In the genomic region with DNA sequence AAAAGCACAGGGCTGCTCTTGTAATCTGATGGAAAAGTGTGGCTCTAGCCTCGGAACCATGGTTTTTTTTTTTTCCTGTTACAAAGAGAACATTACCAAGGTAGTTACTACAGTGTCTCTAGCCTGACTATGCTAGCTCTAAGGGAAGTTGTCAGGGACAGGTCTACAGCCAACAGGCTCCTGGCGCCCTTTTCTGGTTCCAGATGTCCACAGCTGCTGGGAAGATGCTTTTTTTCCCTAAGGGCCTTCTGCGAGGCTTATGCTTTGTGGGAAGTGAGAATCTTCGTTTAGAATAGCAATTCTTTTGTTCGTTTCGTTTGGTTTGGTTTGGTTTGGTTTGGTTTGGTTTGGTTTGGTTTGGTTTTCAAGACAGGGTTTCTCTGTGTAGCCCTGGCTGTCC, we compare ENCODE assay signal across 36 mouse cellular contexts. TPM values are rescaled to one million over a fixed set of nuclear protein-coding genes. Genes with fewer than 3 reads are reported as not detected.
A peak's percentile ranks its signal among the peaks of the same experiment; 100 is the strongest.
DNase-seq lines count a peak whose midpoint lies in the region; ATAC-seq and TF ChIP-seq lines count a peak whose summit lies in the region.
"Had no signal": no experiment of that assay in that cellular context is flagged by ENCODE, and none has a peak within 500 bp of the region (broad histone marks: within the 10 kb centered on the region; RNA-seq: fewer than 3 reads in every experiment).

No protein-coding gene starts in this region.

- no peak overlapping the region for H3K27ac ChIP-seq in heart, embryonic 12.5 days (ENCODE audit: poor library complexity, severe bottlenecking)
- H3K27ac ChIP-seq: embryonic facial prominence, embryonic 12.5 days; hindbrain, embryonic 10.5 days; hindbrain, embryonic 15.5 days; kidney, postnatal 0 days; liver, embryonic 12.5 days; midbrain, embryonic 10.5 days; midbrain, embryonic 15.5 days; neural tube, embryonic 15.5 days; stomach, embryonic 15.5 days had no signal

- no peaks in the 10 kb centered on the region for H3K9me3 ChIP-seq in heart, embryonic 12.5 days (replicated peaks)
- H3K9me3 ChIP-seq: embryonic facial prominence, embryonic 12.5 days; hindbrain, embryonic 10.5 days; hindbrain, embryonic 15.5 days; liver, embryonic 12.5 days; midbrain, embryonic 10.5 days; midbrain, embryonic 15.5 days; neural tube, embryonic 15.5 days; stomach, embryonic 15.5 days had no signal

- H3K36me3 ChIP-seq in heart, embryonic 12.5 days, result no peaks in the 10 kb centered on the region
- H3K36me3 ChIP-seq: embryonic facial prominence, embryonic 12.5 days; hindbrain, embryonic 10.5 days; hindbrain, embryonic 15.5 days; midbrain, embryonic 10.5 days; midbrain, embryonic 15.5 days; neural tube, embryonic 15.5 days; stomach, embryonic 15.5 days had no signal

- no peak overlapping the region for H3K9ac ChIP-seq in heart, embryonic 12.5 days
- H3K9ac ChIP-seq: embryonic facial prominence, embryonic 12.5 days; hindbrain, embryonic 15.5 days; liver, embryonic 12.5 days; liver, postnatal 0 days; midbrain, embryonic 15.5 days; neural tube, embryonic 15.5 days; stomach, embryonic 15.5 days had no signal

- no peak overlapping the region for H3K4me2 ChIP-seq in heart, embryonic 12.5 days
- H3K4me2 ChIP-seq: embryonic facial prominence, embryonic 12.5 days; hindbrain, embryonic 15.5 days; liver, embryonic 12.5 days; midbrain, embryonic 15.5 days; neural tube, embryonic 15.5 days; stomach, embryonic 15.5 days had no signal

- intact Hi-C loops in heart, postnatal 14 days (cut with DNase I), result no loop called here

- peak; percentile 78 for DNase-seq in heart, adult 18-20 months
- DNase-seq in lung, postnatal 10 days, result peak; percentile 35
- no peak for DNase-seq in lung, adult 2 months
- DNase-seq in heart, postnatal 14 days, result peak; percentile 70 to 77
- peak; percentile 49 for DNase-seq in testis, postnatal 14 days (ENCODE audit: low spot score)
- DNase-seq in adrenal gland, postnatal 10 days, result no peak
- DNase-seq: adrenal gland, postnatal 14 days; cerebellum, adult 11-12 months; cerebellum, adult 9-11 months; embryo, embryonic 11 days; gastrocnemius, postnatal 36 days; kidney, adult 2 months; left cerebral cortex, postnatal 4 days; liver, postnatal 0 days; retina, postnatal 1 day; right cerebral cortex, postnatal 14 days; thymus, adult 18-20 months; thymus, postnatal 25 days had no signal

- no peak for TF ChIP-seq CTCF in lung, adult 2 months (IDR thresholded peaks at IDR 0.05; ENCODE audit: insufficient read depth, low read length)

- WGBS in heart, embryonic 12.5 days, result 76% methylated on average over 6 of the region's 6 CpGs
- 65% methylated on average over 6 of the region's 6 CpGs for WGBS in lung, adult 2 months

- H3K4me3 ChIP-seq in heart, embryonic 12.5 days, result no peak overlapping the region
- H3K4me3 ChIP-seq in lung, adult 2 months (replicated peaks; ENCODE audit: extremely low read depth, low read depth, low read length), result no peak overlapping the region
- H3K4me3 ChIP-seq: embryonic facial prominence, embryonic 12.5 days; hindbrain, embryonic 10.5 days; hindbrain, embryonic 15.5 days; liver, embryonic 12.5 days; midbrain, embryonic 10.5 days; midbrain, embryonic 15.5 days; neural tube, embryonic 15.5 days; stomach, embryonic 15.5 days had no signal

- ATAC-seq in heart, embryonic 12.5 days (ENCODE audit: insufficient number of reproducible peaks, low FRiP score), result no peak
- ATAC-seq: forebrain, embryonic 14.5 days; inflammation-experienced regulatory T-cells, adult 6 months; liver, embryonic 12.5 days; liver, postnatal 0 days; lung, postnatal 0 days; midbrain, embryonic 15.5 days; Patski had no signal

- no peak for TF ChIP-seq POLR2A in lung, adult 2 months (IDR thresholded peaks at IDR 0.05; ENCODE audit: borderline replicate concordance, extremely low read depth, low read depth, low read length)

- H3K27me3 ChIP-seq in heart, embryonic 12.5 days (replicated peaks), result peaks cover 9% of the 10 kb centered on the region; the same call in 1 of the 2 replicates
- H3K27me3 ChIP-seq: embryonic facial prominence, embryonic 12.5 days; hindbrain, embryonic 15.5 days; midbrain, embryonic 15.5 days; neural tube, embryonic 15.5 days; stomach, embryonic 15.5 days had no signal

- H3K4me1 ChIP-seq in heart, embryonic 12.5 days (replicated peaks), result no peaks in the 10 kb centered on the region; the same call in 1 of the 2 replicates
- H3K4me1 ChIP-seq in lung, adult 2 months (ENCODE audit: control insufficient read depth, insufficient read depth, low read length), result no peaks in the 10 kb centered on the region
- H3K4me1 ChIP-seq: embryonic facial prominence, embryonic 12.5 days; hindbrain, embryonic 10.5 days; hindbrain, embryonic 15.5 days; midbrain, embryonic 10.5 days; midbrain, embryonic 15.5 days; neural tube, embryonic 15.5 days; stomach, embryonic 15.5 days had no signal

RNA-seq across cellular contexts. Expression of gene Slfn14, which starts 6.8 kb away (rescaled TPM):
- not detected for total RNA-seq in heart, adult 18-20 months (2021)
- 3.0 and 3.4 TPM in 2 replicates for polyA plus RNA-seq in heart, embryonic 12.5 days (2016; fragmentation: Nextera tagmentation; extraction: Ambion mirVana)
- 0.02 and 0.17 TPM in 2 replicates for polyA plus RNA-seq in lung, adult 2 months (2012; rRNA removed)
- under 1 TPM; 0.07 to 0.19 TPM for total RNA-seq in heart, postnatal 14 days (2021)
- total RNA-seq in adrenal gland, postnatal 10 days (2021), result 1 to 10 TPM in 1 of 2 experiments, under 1 TPM in 1; 0.60 to 2.0 TPM
- total RNA-seq: gastrocnemius, postnatal 36 days; layer of hippocampus, adult 18-20 months; layer of hippocampus, postnatal 14 days; left cerebral cortex, adult 8-10 months; left cerebral cortex, postnatal 4 days; megakaryocyte progenitor cell, adult 5-6 weeks had no signal
- polyA plus RNA-seq: forebrain, embryonic 14.5 days; kidney, adult 2 months; midbrain, embryonic 15.5 days; Patski had no signal

RNA-seq across cellular contexts. Expression of gene Ap2b1, which starts 19.1 kb away (rescaled TPM):
- 10 to 100 TPM; 46.7 to 47.2 TPM for total RNA-seq in heart, adult 18-20 months (2021)
- 53.8 and 58.7 TPM in 2 replicates for polyA plus RNA-seq in heart, embryonic 12.5 days (2016; fragmentation: Nextera tagmentation; extraction: Ambion mirVana)
- polyA plus RNA-seq in lung, adult 2 months (2012; rRNA removed), result 31.4 and 43.9 TPM in 2 replicates
- total RNA-seq in heart, postnatal 14 days (2021), result 10 to 100 TPM; 52.6 to 58.6 TPM
- 10 to 100 TPM; 78.1 to 96.0 TPM for total RNA-seq in adrenal gland, postnatal 10 days (2021)

RNA-seq across cellular contexts. Expression of gene Pex12, which starts 22.7 kb away (rescaled TPM):
- 10 to 100 TPM in 1 of 2 experiments, 1 to 10 TPM in 1; 7.0 to 14.9 TPM for total RNA-seq in heart, adult 18-20 months (2021)
- 9.9 and 10.2 TPM in 2 replicates for polyA plus RNA-seq in heart, embryonic 12.5 days (2016; fragmentation: Nextera tagmentation; extraction: Ambion mirVana)
- 6.5 and 6.7 TPM in 2 replicates for polyA plus RNA-seq in lung, adult 2 months (2012; rRNA removed)
- 10 to 100 TPM in 1 of 2 experiments, 1 to 10 TPM in 1; 9.3 to 13.6 TPM for total RNA-seq in heart, postnatal 14 days (2021)
- total RNA-seq in adrenal gland, postnatal 10 days (2021), result 10 to 100 TPM in 1 of 2 experiments, 1 to 10 TPM in 1; 8.4 to 13.1 TPM

Comparison
In these comparisons a context has a peak if more than half of its experiments do, and no peak if none do; other contexts are left out.
1. DNase-seq: peak in heart, adult 18-20 months (2 of 2), lung, postnatal 10 days (single experiment), heart, postnatal 14 days (2 of 2) and testis, postnatal 14 days (single experiment); none in lung, adult 2 months (single experiment) and adrenal gland, postnatal 10 days (single experiment).